Mouse (Mus musculus) myocyte (in vitro differentiated cells): Measurements from ENCODE around the gene Axin1.

ENCODE experiments used
- CEBPB ChIP-seq: IDR thresholded peaks from 2 replicates; pipeline ENCODE4 v1.6.1; 2011; ENCODE audit warnings: mild to moderate bottlenecking, moderate library complexity; ENCODE audit not compliant: poor library complexity, insufficient read depth, severe bottlenecking
- E2F4 ChIP-seq: IDR thresholded peaks from one replicate; pipeline ENCODE4 v1.6.1; 2011; ENCODE audit warnings: mild to moderate bottlenecking, control low read depth, moderate library complexity; ENCODE audit not compliant: insufficient read depth
- MAX ChIP-seq: IDR thresholded peaks from one replicate; pipeline ENCODE4 v1.6.1; 2011; ENCODE audit warnings: low read depth, mild to moderate bottlenecking, control low read depth
- MYOD1 ChIP-seq, 3 experiments: IDR thresholded peaks; one replicate each; pipeline ENCODE4 v1.6.1; 2011; ENCODE audit warnings: control low read depth in 2 of 3, low read depth in 2 of 3, mild to moderate bottlenecking in 2 of 3, moderate library complexity in 1 of 3; ENCODE audit not compliant: insufficient read length in 2 of 3, control insufficient read depth in 1 of 3
- MYOG ChIP-seq, 3 experiments: IDR thresholded peaks; one replicate each; pipeline ENCODE4 v1.6.1; 2011; ENCODE audit warnings: control low read depth in 2 of 3, low read depth in 2 of 3, mild to moderate bottlenecking in 2 of 3; ENCODE audit not compliant: insufficient read length in 2 of 3, control insufficient read depth in 1 of 3, insufficient read depth in 1 of 3
- POLR2A ChIP-seq: IDR thresholded peaks from one replicate; pipeline ENCODE4 v1.6.1; 2011; ENCODE audit warnings: low read depth, mild to moderate bottlenecking, control low read depth, moderate library complexity; ENCODE audit not compliant: insufficient read length
- POLR2AphosphoS2 ChIP-seq: IDR thresholded peaks from one replicate; pipeline ENCODE4 v1.6.1; 2011; ENCODE audit warnings: low read depth, control low read depth; ENCODE audit not compliant: insufficient read length
- REST ChIP-seq: IDR thresholded peaks from one replicate; pipeline ENCODE4 v1.6.1; 2011; ENCODE audit warnings: mild to moderate bottlenecking, control low read depth, moderate library complexity; ENCODE audit not compliant: insufficient read depth, insufficient read length
- SRF ChIP-seq: IDR thresholded peaks from one replicate; pipeline ENCODE4 v1.6.1; 2011; ENCODE audit warnings: low read depth; ENCODE audit not compliant: control insufficient read depth, insufficient read length
- TCF12 ChIP-seq: IDR thresholded peaks from one replicate; pipeline ENCODE4 v1.6.1; 2011; ENCODE audit warnings: mild to moderate bottlenecking, control low read depth; ENCODE audit not compliant: poor library complexity, insufficient read depth, severe bottlenecking
- TCF3 ChIP-seq: IDR thresholded peaks from one replicate; pipeline ENCODE4 v1.6.1; 2011; ENCODE audit warnings: low read depth, control low read depth; ENCODE audit not compliant: insufficient read length
- USF1 ChIP-seq: IDR thresholded peaks from one replicate; pipeline ENCODE4 v1.6.1; 2011; ENCODE audit warnings: low read depth, mild to moderate bottlenecking, control low read depth, moderate library complexity

DNA sequence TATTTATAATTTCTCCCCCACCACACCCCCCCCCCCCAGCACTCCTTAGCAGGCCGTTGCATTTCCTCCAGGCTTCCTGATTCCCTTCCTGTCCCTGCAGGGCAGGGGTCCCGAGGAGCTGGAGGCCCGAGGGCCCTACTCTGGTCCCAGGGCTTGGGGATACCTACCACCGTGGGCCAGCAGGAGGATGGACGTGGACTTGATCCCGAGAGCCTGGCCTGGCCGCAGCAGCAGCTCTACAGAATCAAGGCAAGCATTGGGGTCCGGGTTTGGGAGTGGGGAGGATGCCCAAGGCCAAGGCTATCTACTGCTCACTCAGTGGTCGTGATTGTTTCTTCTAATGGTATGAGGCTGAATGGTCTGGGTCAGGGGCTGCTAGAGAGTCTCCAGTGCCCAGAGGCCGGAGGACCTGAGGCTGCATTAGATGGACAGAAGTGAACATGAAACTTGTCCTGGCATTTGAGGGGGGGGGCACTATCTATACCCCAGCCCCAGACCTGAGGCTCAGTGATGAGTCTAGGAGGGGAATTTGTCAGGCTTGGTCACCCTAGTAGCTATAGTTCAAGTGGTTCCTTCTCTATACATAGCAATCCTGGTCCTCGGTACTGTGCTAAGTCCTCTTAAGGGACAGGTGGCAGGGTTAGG is 1.3 kb upstream of the Axin1 start:
- TF ChIP-seq POLR2A: no peak
- TF ChIP-seq MYOG (IDR thresholded peaks at IDR 0.05; ENCODE audit: control insufficient read depth in 1 of 3, insufficient read depth in 1 of 3, insufficient read length in 2 of 3, low read depth in 2 of 3): no peak
- no peak for TF ChIP-seq USF1
- TF ChIP-seq MAX: no peak
- no peak for TF ChIP-seq TCF12
- TF ChIP-seq POLR2AphosphoS2: no peak
- TF ChIP-seq E2F4: no peak
- no peak for TF ChIP-seq CEBPB
- TF ChIP-seq MYOD1 (IDR thresholded peaks at IDR 0.05; ENCODE audit: control insufficient read depth in 1 of 3, insufficient read length in 2 of 3, low read depth in 2 of 3): no peak
- no peak for TF ChIP-seq REST
- no peak for TF ChIP-seq SRF
- no peak for TF ChIP-seq TCF3
